Mouse (Mus musculus) E14TG2a.4 (cell line): ENCODE results near the gene Coro2b.

Experiments
- CTCF ChIP-seq: conservative IDR thresholded peaks from 2 replicates; pipeline ENCODE4 v1.5.1; 2014; ENCODE audit warnings: low read length
- NANOG ChIP-seq: IDR thresholded peaks from 2 replicates; pipeline ENCODE4 v1.6.1; 2014; ENCODE audit warnings: borderline replicate concordance, low read length, mixed read lengths
- POU5F1 ChIP-seq: IDR thresholded peaks from 2 replicates; pipeline ENCODE4 v1.6.1; 2014; ENCODE audit warnings: low read length, borderline replicate concordance

DNA sequence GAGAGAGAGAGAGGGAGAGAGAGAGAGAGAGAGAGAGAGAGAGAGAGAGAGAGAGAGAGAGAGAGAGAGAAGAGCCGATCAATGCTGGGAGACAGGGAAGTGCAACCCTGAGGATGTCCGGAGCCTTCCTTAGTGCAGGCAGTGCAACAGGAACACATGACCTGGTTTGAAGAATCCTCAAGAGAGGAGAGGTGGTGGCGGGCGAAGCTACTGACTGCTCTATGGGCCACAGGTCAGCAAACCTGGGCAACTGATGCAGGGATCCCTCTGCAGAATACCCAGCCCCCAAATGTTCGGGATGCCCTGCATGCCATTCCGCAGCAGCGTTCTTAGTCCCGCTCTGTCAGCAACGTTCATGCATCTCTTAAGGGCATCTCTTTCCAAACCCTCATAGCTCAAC lies 15.9 kb downstream of the Coro2b start:
- TF ChIP-seq CTCF (no peak), NANOG (no peak), POU5F1 (no peak)
